Mouse (Mus musculus) forebrain, embryonic 15.5 days (tissue): Measurements from ENCODE around the gene Nav2. TPM values are rescaled to one million over a fixed set of nuclear protein-coding genes. Genes with fewer than 3 reads are reported as not detected.

Experiments used
- ATAC-seq: fragments of 200-750 bp; cut with Nextera tagmentation; replicated peaks from 2 replicates; pipeline ENCODE4 v1.8.0; 2017; ENCODE audit warnings: mild to moderate bottlenecking, moderate TSS enrichment, moderate library complexity
- H3K27ac ChIP-seq: fragments of 300-500 bp; sonication (generic); replicated peaks from 2 replicates; pipeline ENCODE4 v1.5.1; 2015; ENCODE audit warnings: mild to moderate bottlenecking, inconsistent platforms
- H3K27me3 ChIP-seq: fragments of 300-500 bp; sonication (generic); 2 replicates; pipeline ENCODE4 v1.6.1; 2015; ENCODE audit warnings: inconsistent platforms
- H3K36me3 ChIP-seq: fragments of 300-500 bp; sonication (generic); 2 replicates; pipeline ENCODE4 v1.6.1; 2015; ENCODE audit warnings: mild to moderate bottlenecking, inconsistent platforms
- H3K4me1 ChIP-seq: fragments of 300-500 bp; sonication (generic); 2 replicates; pipeline ENCODE4 v1.6.1; 2015; ENCODE audit warnings: inconsistent platforms
- H3K4me2 ChIP-seq: fragments of 300-500 bp; sonication (generic); replicated peaks from 2 replicates; pipeline ENCODE4 v1.6.1; 2015; ENCODE audit warnings: mild to moderate bottlenecking, inconsistent platforms
- H3K4me3 ChIP-seq: fragments of 300-500 bp; sonication (generic); 2 replicates; pipeline ENCODE4 v1.5.1; 2015; ENCODE audit warnings: mild to moderate bottlenecking, inconsistent platforms
- H3K9ac ChIP-seq: fragments of 300-500 bp; sonication (generic); replicated peaks from 2 replicates; pipeline ENCODE4 v1.6.1; 2015; ENCODE audit warnings: mild to moderate bottlenecking, inconsistent platforms
- H3K9me3 ChIP-seq: fragments of 300-500 bp; sonication (generic); 2 replicates; pipeline ENCODE4 v1.6.1; 2016; ENCODE audit warnings: inconsistent platforms
- WGBS: fragments of 180-500 bp; shearing (Covaris S2); methylation state at CpG from one replicate; pipeline ENCODE4 v1.1.7; 2015; ENCODE audit warnings: mixed read lengths; 5-methylcytosine and 5-hydroxymethylcytosine counted together
- polyA plus RNA-seq: library from polyadenylated mRNA; unstranded; fragments of >200 nt; fragmentation: Nextera tagmentation; extraction: Ambion mirVana; gene quantifications from 2 replicates; pipeline ENCODE4 v1.2.1, GENCODE M21; 2015

Nav2 gene
- polyA plus RNA-seq, 1 experiment from 2014 or later, result 27.3 TPM

DNA sequence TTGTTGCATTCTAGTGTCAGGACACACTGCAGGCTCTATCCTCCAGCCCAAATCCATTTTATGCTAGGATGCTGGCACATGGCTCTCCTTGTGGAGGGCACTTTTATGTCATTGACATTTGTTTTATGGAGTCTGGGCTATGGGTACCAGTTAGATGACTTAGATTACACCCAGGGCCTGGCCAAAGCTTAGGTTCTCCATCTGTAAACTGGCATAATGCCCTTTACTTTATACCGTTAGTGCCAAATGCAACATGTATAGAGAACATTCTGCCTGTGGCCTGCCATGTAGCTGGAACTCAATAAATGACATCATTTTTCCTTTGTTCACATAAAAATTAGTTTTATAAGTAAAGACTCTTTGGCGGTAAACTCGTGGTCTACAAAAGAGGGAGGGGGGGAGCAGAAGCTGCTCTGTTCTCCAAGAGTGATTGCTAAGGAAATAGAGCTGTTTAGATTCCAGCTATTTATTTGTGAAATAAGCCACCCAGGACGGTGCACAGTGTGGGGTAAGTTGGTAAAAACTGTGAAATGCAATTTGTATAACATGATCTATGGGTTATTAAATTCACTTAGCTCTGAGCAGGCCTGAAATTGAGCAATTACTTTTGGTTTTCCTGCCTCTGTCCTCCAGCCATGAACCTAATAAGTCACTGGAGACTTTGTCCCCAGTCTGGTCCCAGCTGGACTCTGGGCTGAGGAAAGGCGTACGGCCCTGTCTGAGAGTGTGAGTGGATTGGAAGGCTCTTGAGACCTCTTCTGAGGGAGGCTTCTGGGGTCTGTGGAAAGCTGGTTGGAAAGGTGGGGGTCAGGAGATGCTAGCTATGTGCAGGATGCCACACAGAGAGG, 137.2 kb downstream of the Nav2 start:
- H3K27ac ChIP-seq, result no peak overlapping the region
- 69% methylated on average over 6 of the region's 6 CpGs for WGBS

DNA sequence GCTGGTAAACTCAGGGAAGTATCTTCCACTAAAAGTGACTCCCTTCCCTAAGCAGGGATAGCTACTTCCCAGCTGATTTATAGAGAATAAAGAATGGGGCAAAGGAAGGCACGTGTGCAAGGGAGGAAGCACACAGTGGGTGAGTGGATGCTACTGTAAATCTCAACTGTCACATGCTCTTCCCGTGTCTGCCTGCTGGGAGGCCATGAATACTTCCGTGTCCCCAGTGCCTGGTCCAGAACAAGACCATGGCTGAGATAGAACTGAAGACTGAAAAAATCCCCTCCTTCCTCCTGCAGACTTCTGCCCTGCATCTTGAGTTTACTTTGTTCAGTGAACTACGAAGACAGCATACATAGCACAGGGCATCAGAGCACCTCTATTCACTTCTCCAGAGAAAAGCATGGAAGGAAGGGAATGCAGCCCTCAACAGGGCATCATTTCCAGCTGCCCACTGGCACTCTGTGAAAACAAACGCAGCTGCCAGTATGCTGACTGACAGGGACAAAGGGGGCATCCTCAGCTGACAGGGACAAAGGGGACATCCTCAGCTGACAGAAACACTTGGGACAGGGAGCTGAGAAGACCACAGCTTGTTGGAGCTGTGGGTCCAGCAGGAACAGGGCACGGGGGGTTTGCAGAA, 138.0 kb downstream of the Nav2 start:
- H3K27ac ChIP-seq, result no peak overlapping the region
- H3K4me2 ChIP-seq, result no peak overlapping the region
- 0 out of 2 replicates have a peak, but pooled peaks cover 5% of the 10 kb centered on the region for H3K4me1 ChIP-seq
- WGBS, result 67% methylated on average over 6 of the region's 6 CpGs
- no peaks in the 10 kb centered on the region for H3K27me3 ChIP-seq
- H3K9me3 ChIP-seq, result no peaks in the 10 kb centered on the region
- H3K36me3 ChIP-seq, result no peaks in the 10 kb centered on the region
- no peak overlapping the region for H3K9ac ChIP-seq
- no peak for ATAC-seq
- H3K4me3 ChIP-seq, result no peak overlapping the region

More for the DNA sequence above, 137.2 kb downstream of the Nav2 start:
- H3K4me3 ChIP-seq, result no peak overlapping the region
- H3K9ac ChIP-seq, result no peak overlapping the region
- no peaks in the 10 kb centered on the region for H3K36me3 ChIP-seq
- ATAC-seq, result no peak
- no peaks in the 10 kb centered on the region for H3K9me3 ChIP-seq
- no peak overlapping the region for H3K4me2 ChIP-seq
- H3K4me1 ChIP-seq, result 0 out of 2 replicates have a peak, but pooled peaks cover 5% of the 10 kb centered on the region
- H3K27me3 ChIP-seq, result no peaks in the 10 kb centered on the region

DNA sequence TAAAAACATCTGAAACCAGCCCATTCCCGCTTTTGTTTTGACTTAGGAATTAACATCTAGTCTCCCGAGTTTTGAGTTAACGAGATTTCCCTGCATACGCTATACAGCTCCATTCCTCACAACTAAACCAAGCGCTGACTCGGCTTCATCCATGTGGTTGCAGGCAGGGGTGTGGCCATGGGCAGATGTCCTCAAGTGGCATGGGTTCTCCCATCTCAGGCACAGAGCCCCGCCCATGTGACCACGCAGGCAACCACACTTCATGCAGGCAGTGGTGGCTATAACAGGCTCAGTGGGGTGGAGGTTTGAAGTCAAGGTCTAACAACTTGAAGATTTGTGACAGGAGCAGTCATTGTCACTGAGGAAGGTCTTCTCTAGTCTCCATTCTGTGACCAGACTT, 138.8 kb downstream of the Nav2 start:
- WGBS, result 43% methylated on average over 8 of the region's 8 CpGs
- H3K4me3 ChIP-seq, result no peak overlapping the region
- no peaks in the 10 kb centered on the region for H3K9me3 ChIP-seq
- no peak overlapping the region for H3K9ac ChIP-seq
- H3K27ac ChIP-seq, result no peak overlapping the region
- no peaks in the 10 kb centered on the region for H3K36me3 ChIP-seq
- 0 out of 2 replicates have a peak, but pooled peaks have one; percentile 15 for ATAC-seq
- H3K4me1 ChIP-seq, result 0 out of 2 replicates have a peak, but pooled peaks cover 5% of the 10 kb centered on the region
- H3K4me2 ChIP-seq, result no peak overlapping the region
- no peaks in the 10 kb centered on the region for H3K27me3 ChIP-seq

DNA sequence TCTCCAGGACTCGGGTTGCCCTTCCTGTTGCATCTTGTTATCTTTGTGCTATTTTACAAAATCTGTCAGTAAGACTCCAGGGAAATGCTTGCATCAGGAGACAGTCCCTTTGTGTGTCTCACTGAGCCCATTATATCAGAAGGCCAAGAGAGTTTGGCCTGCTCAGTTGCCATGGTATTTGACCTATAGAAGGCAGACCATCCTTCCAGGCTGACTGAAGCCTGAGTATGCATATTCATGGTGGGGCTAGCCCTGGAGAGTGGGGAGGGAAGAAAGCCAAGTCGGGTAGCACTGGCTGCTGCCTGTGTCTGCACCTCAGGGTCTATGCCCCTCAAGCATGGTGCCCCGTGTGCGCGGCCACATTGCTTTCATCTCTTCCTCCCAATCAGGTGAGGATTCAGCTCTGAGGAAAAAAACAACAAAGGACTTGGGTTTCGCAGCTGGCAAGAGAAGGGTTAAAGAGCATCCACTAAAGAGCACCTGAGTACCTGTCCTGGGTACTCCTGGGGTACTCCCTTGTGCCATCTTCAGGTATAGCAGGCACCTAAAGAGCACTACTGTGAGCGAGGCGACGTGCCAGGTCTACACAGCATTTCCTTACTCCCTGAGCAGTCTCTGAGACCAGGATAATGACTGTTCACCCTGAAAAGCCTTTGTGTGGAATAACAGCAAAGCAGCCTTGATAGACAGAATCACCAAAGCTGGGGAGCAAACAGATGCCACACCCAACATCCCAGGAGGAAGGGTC, 144.5 kb downstream of the Nav2 start:
- 68% methylated on average over 9 of the region's 9 CpGs for WGBS
- peaks cover 7% of the 10 kb centered on the region for H3K4me1 ChIP-seq
- no peaks in the 10 kb centered on the region for H3K36me3 ChIP-seq
- ATAC-seq, result no peak; the same call in 1 of the 2 replicates
- H3K4me2 ChIP-seq, result no peak overlapping the region
- no peak overlapping the region for H3K27ac ChIP-seq
- no peaks in the 10 kb centered on the region for H3K9me3 ChIP-seq
- H3K27me3 ChIP-seq, result peaks cover 3% of the 10 kb centered on the region; the same call in 1 of the 2 replicates
- H3K4me3 ChIP-seq, result no peak overlapping the region
- H3K9ac ChIP-seq, result no peak overlapping the region

DNA sequence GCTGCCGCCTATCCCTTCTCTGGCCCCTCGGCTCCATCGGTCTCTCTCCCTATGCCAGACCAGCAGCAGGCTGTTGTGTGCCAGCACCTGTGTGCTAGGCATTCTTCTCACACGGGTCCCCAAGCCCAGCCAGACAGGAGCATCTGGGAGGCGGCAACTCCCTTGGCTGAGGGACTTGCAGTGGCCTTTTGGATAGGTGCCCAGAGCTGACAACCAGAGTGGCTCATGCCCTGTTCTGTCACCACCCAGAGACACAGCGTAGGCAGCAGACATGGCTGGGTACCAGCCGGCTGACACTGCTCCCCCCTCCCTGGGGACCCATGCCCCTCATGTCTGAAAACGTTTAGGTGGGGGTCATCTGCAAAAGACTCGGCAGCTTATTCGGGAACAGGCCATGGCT, 146.8 kb downstream of the Nav2 start:
- Histone ChIP-seq H3K27me3 (peaks cover 3% of the 10 kb centered on the region; the same call in 1 of the 2 replicates), H3K9me3 (no peaks in the 10 kb centered on the region), H3K4me1 (peaks cover 7% of the 10 kb centered on the region), H3K36me3 (no peaks in the 10 kb centered on the region), H3K4me2 (no peak overlapping the region), H3K9ac (no peak overlapping the region), H3K27ac (no peak overlapping the region), H3K4me3 (no peak overlapping the region)
- peak; percentile 33 for ATAC-seq
- 57% methylated on average over 10 of the region's 10 CpGs for WGBS

DNA sequence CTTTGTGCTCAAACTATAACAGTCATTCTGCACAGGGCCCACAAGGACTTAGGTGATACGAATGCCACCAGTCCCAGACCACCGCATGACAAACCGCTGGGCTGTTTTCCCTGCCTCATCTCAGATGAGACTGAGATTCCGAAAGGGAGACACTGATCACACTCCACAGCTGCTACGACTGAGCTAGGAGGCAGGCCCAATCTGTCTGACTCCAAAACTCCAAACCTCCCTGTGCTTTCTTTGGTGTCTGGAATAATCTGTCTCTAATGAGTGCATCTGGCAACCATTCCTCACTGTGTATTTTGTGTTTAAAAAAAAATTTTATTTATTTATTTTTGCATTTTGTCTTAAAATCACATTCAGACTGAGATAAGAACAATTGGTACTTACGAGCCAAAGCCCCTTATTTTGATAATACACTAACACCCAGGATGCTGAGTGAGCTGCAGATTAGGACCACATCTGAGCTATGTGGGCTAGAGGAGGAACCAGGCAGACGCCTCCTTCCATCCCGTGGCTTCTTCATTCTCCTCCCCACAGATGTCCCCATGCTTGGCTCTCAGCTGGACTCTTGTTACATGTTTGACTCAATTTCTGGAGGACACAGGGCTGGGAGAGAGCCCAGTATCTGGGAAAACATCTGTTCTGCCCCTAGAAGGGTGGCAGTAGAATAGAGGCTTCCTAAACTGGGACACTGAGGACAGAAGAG, 149.9 kb downstream of the Nav2 start:
- Histone ChIP-seq H3K9ac (no peak overlapping the region), H3K4me3 (no peak overlapping the region), H3K4me1 (peaks cover 7% of the 10 kb centered on the region), H3K27ac (no peak overlapping the region), H3K9me3 (no peaks in the 10 kb centered on the region), H3K36me3 (no peaks in the 10 kb centered on the region), H3K4me2 (no peak overlapping the region), H3K27me3 (peaks cover 6% of the 10 kb centered on the region; the same call in 1 of the 2 replicates)
- 74% methylated on average over 8 of the region's 8 CpGs for WGBS
- 0 out of 2 replicates have a peak, but pooled peaks have one; percentile 14 for ATAC-seq

DNA sequence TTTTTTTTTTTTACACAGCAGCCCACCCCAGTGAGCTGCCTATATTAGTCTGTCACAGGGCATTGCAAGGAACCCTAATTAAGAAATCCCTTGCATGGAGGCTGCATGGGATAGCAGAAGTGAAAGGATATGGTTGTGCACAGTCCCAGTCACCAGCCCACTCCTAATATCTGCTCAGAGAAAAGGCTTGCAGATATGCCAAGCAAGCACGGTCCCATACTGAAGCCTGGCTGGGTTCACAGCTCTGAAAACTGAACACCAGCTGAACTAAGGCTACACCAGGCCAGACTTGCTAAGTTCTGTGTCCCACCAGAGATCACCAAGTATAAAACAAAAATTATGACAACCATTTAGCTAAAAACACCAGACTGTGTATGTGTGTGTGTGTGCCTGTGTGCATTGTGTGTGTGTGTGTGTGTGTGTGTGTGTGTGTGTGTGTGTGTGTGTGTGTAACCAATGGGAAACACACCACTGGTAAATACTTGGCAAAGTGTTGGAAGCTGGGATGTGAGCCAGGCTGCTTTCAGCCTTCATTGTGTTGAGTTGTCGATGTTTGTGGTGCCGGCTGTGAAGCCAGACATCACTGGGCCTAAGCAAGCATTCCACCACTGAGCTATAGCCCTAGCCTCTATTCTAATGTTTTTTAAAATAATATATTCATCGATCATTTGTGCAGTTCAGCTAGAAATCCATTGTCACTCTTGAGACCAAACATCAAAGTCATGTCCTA, 156.4 kb downstream of the Nav2 start:
- Histone ChIP-seq H3K9ac (no peak overlapping the region), H3K36me3 (no peaks in the 10 kb centered on the region), H3K4me3 (no peak overlapping the region), H3K27me3 (peaks cover 8% of the 10 kb centered on the region), H3K27ac (peak overlapping the region; percentile 58), H3K4me1 (peaks cover 29% of the 10 kb centered on the region), H3K9me3 (no peaks in the 10 kb centered on the region), H3K4me2 (no peak overlapping the region)
- 25% methylated on average over 4 of the region's 4 CpGs for WGBS
- peak; percentile 78 for ATAC-seq

DNA sequence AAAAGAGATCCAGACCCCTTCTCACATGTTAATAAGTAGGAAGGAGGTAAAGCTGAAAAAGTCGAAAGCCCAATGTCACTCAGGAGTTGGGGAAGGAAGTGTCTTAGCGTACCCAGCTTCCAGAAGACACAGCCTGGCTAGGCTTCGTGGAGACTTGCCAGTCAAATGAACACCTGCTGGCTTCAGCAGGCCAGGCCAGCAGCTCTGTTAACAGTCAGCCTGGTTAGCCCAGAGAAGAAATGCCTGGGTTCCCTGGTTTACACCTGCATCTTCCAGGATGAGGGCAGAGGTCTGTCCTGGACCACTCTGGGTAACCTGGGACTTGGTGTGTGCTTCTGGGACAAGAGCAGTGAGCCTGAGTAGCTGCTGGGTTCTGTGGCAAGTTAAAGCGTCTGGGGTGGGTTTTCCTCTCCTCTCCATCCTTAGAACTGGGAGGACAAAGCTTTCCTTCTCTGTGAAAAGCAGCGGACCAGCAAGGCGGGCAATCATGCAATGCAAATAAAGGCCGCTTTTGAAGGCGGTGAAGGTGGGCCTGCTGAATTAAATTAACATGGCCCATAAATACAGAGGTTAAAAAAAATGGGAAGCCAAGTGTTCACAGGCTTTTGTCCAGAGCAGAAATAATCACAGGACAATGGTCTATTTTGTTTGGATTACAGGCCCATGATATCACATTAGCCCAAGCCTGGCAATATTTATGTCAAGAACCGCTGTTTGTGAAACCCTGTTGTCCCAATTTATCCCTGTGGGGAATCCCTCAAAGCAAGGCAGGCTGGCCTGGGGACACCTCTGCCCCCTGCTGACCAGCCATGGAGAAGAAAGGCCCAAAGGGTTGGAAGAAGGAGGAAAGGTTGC, 157.3 kb downstream of the Nav2 start:
- H3K4me3 ChIP-seq, result no peak overlapping the region
- peaks cover 30% of the 10 kb centered on the region for H3K4me1 ChIP-seq
- H3K9ac ChIP-seq, result no peak overlapping the region
- H3K36me3 ChIP-seq, result no peaks in the 10 kb centered on the region
- peaks cover 8% of the 10 kb centered on the region for H3K27me3 ChIP-seq
- no peaks in the 10 kb centered on the region for H3K9me3 ChIP-seq
- 20% methylated on average over 9 of the region's 9 CpGs for WGBS
- peak overlapping the region; percentile 58 for H3K27ac ChIP-seq
- peak; percentile 21 for ATAC-seq
- H3K4me2 ChIP-seq, result no peak overlapping the region

DNA sequence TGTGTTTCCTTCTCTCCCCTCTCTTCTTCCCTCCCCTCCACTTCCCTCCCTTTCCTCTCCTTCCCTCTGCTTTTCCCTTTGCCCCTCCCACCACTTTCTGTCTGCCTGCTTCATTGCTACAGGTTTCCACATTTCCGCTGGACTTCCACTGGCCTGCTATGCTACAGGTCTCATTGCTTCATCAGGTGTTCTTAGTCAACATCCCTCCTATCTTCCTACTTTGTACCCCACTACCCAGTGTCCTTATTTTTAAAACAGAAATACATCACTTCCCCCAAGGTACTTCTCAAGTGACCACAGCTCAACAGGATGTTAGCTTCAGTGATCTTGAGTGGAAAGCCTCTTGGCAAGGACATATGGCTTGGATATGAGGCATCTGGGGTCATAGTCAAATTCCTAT, 158.3 kb downstream of the Nav2 start:
- Histone ChIP-seq H3K36me3 (no peaks in the 10 kb centered on the region), H3K4me1 (peaks cover 35% of the 10 kb centered on the region), H3K9me3 (no peaks in the 10 kb centered on the region), H3K9ac (no peak overlapping the region), H3K27me3 (peaks cover 8% of the 10 kb centered on the region), H3K4me2 (no peak overlapping the region), H3K4me3 (no peak overlapping the region), H3K27ac (no peak overlapping the region)
- WGBS, result 85% methylated on average over 1 of the region's 1 CpGs
- ATAC-seq, result no peak

DNA sequence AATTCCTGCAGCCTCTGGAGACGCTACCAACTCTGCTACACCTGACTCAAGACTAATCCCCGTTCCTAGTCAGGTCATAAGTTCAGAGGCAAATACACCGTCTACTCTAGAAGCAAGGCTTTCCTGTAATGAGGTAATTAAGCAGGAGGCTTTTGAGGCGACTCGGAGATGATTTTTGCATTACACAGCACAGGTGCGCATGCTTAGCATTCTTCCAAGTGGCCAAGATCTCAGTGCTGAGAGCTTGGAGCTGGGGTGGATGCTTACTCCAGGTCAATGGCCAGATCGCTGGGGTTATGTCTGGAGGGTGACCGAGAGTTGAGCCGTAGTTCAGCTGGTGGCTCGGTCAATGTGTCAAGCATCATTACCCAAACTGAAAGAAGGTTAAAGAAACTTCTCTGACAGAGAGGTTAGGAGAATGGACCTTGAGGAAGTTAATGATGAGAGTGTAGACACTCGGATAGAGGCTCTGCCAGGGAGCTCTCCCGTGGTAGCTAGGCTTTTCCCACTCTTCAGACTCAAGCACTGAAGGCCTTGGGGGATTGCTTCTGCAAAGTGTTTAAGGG, 161.0 kb downstream of the Nav2 start:
- no peak overlapping the region for H3K27ac ChIP-seq
- no peak for ATAC-seq
- no peaks in the 10 kb centered on the region for H3K36me3 ChIP-seq
- H3K9me3 ChIP-seq, result no peaks in the 10 kb centered on the region
- no peak overlapping the region for H3K4me3 ChIP-seq
- peaks cover 5% of the 10 kb centered on the region; the same call in 1 of the 2 replicates for H3K27me3 ChIP-seq
- peaks cover 28% of the 10 kb centered on the region for H3K4me1 ChIP-seq
- 42% methylated on average over 12 of the region's 12 CpGs for WGBS
- H3K9ac ChIP-seq, result no peak overlapping the region
- no peak overlapping the region for H3K4me2 ChIP-seq
